In genomic region chr10:69274705-69275104, GRCm38 (mm10) we compare ENCODE assay signal across 17 mouse cellular contexts.
DNase-seq lines count a peak whose midpoint lies in the region; ATAC-seq and TF ChIP-seq lines count a peak whose summit lies in the region.
"Had no signal": no experiment of that assay in that cellular context is flagged by ENCODE, and none has a peak within 500 bp of the region (broad histone marks: within the 10 kb centered on the region; RNA-seq: fewer than 3 reads in every experiment).

No protein-coding gene starts in this region.

- no peak overlapping the region for H3K4me3 ChIP-seq in forebrain, embryonic 10.5 days
- no peak overlapping the region for H3K4me3 ChIP-seq in forebrain, embryonic 14.5 days (ENCODE audit: low read depth, low read length)
- H3K4me3 ChIP-seq in heart, postnatal 0 days (ENCODE audit: low read depth, low read length), result no peak overlapping the region
- no peak overlapping the region for H3K4me3 ChIP-seq in lung, postnatal 0 days (ENCODE audit: low read depth, low read length)
- no peak overlapping the region for H3K4me3 ChIP-seq in hindbrain, embryonic 13.5 days
- H3K4me3 ChIP-seq: embryonic facial prominence, embryonic 12.5 days; limb, embryonic 10.5 days; liver, embryonic 13.5 days; stomach, embryonic 15.5 days had no signal

- H3K27ac ChIP-seq in forebrain, embryonic 10.5 days, result 0 out of 2 replicates have a peak overlapping the region, but pooled peaks have one; percentile 53
- no peak overlapping the region for H3K27ac ChIP-seq in forebrain, embryonic 14.5 days (ENCODE audit: low read depth, low read length)
- peak overlapping the region; percentile 91 for H3K27ac ChIP-seq in heart, postnatal 0 days (ENCODE audit: low read depth)
- H3K27ac ChIP-seq in lung, postnatal 0 days (ENCODE audit: low read length), result 0 out of 2 replicates have a peak overlapping the region, but pooled peaks have one; percentile 4
- no peak overlapping the region for H3K27ac ChIP-seq in hindbrain, embryonic 13.5 days
- H3K27ac ChIP-seq: embryonic facial prominence, embryonic 12.5 days; limb, embryonic 10.5 days; liver, embryonic 13.5 days; stomach, embryonic 15.5 days had no signal

- peaks cover 19% of the 10 kb centered on the region for H3K4me1 ChIP-seq in forebrain, embryonic 10.5 days
- no peaks in the 10 kb centered on the region for H3K4me1 ChIP-seq in forebrain, embryonic 14.5 days (ENCODE audit: control insufficient read depth, insufficient read depth, low read length)
- H3K4me1 ChIP-seq in heart, postnatal 0 days (ENCODE audit: control insufficient read depth, insufficient read depth), result peaks cover 39% of the 10 kb centered on the region; the same call in 1 of the 2 replicates
- no peaks in the 10 kb centered on the region for H3K4me1 ChIP-seq in lung, postnatal 0 days (ENCODE audit: insufficient read depth, low read depth, low read length)
- H3K4me1 ChIP-seq in hindbrain, embryonic 13.5 days (replicated peaks), result no peaks in the 10 kb centered on the region
- H3K4me1 ChIP-seq: embryonic facial prominence, embryonic 12.5 days; liver, embryonic 13.5 days; stomach, embryonic 15.5 days had no signal

- no peak overlapping the region for H3K9ac ChIP-seq in forebrain, embryonic 14.5 days (ENCODE audit: low read length)
- H3K9ac ChIP-seq in heart, postnatal 0 days (replicated peaks; ENCODE audit: low read depth, low read length), result no peak overlapping the region
- no peak overlapping the region for H3K9ac ChIP-seq in lung, postnatal 0 days (replicated peaks; ENCODE audit: low read depth)
- no peak overlapping the region for H3K9ac ChIP-seq in hindbrain, embryonic 13.5 days
- H3K9ac ChIP-seq: embryonic facial prominence, embryonic 12.5 days; liver, embryonic 13.5 days; stomach, embryonic 15.5 days had no signal

- no peaks in the 10 kb centered on the region for H3K27me3 ChIP-seq in forebrain, embryonic 10.5 days (ENCODE audit: poor library complexity, severe bottlenecking)
- no peaks in the 10 kb centered on the region for H3K27me3 ChIP-seq in forebrain, embryonic 14.5 days (replicated peaks; ENCODE audit: control insufficient read depth, insufficient read depth, low read length)
- no peaks in the 10 kb centered on the region for H3K27me3 ChIP-seq in heart, postnatal 0 days (ENCODE audit: control insufficient read depth, insufficient read depth, low read length)
- no peaks in the 10 kb centered on the region for H3K27me3 ChIP-seq in lung, postnatal 0 days (replicated peaks; ENCODE audit: insufficient read depth, low read length)
- H3K27me3 ChIP-seq in hindbrain, embryonic 13.5 days, result no peaks in the 10 kb centered on the region
- H3K27me3 ChIP-seq: embryonic facial prominence, embryonic 12.5 days; liver, embryonic 13.5 days; stomach, embryonic 15.5 days had no signal

- peak; percentile 16; the same call in 1 of the 2 replicates for TF ChIP-seq EP300 in heart, postnatal 0 days (IDR thresholded peaks at IDR 0.05; ENCODE audit: low read depth)
- 0 out of 2 replicates have a peak, but pooled peaks have one; percentile 38 for TF ChIP-seq EP300 in lung, postnatal 0 days (IDR thresholded peaks at IDR 0.05)

- TF ChIP-seq CTCF in heart, postnatal 0 days (IDR thresholded peaks at IDR 0.05; ENCODE audit: low read depth), result no peak
- TF ChIP-seq CTCF in lung, postnatal 0 days (IDR thresholded peaks at IDR 0.05), result no peak

- H3K9me3 ChIP-seq in forebrain, embryonic 10.5 days, result peaks cover 10% of the 10 kb centered on the region; the same call in 1 of the 2 replicates
- no peaks in the 10 kb centered on the region for H3K9me3 ChIP-seq in forebrain, embryonic 14.5 days (replicated peaks; ENCODE audit: control insufficient read depth, low read length)
- H3K9me3 ChIP-seq in heart, postnatal 0 days (replicated peaks; ENCODE audit: control insufficient read depth, low read length), result no peaks in the 10 kb centered on the region
- no peaks in the 10 kb centered on the region for H3K9me3 ChIP-seq in lung, postnatal 0 days (ENCODE audit: low read length)
- no peaks in the 10 kb centered on the region for H3K9me3 ChIP-seq in hindbrain, embryonic 13.5 days
- H3K9me3 ChIP-seq: embryonic facial prominence, embryonic 12.5 days; limb, embryonic 10.5 days; liver, embryonic 13.5 days; stomach, embryonic 15.5 days had no signal

- peaks cover 49% of the 10 kb centered on the region for H3K36me3 ChIP-seq in forebrain, embryonic 10.5 days (replicated peaks)
- peaks cover 19% of the 10 kb centered on the region for H3K36me3 ChIP-seq in forebrain, embryonic 14.5 days (ENCODE audit: control insufficient read depth, insufficient read depth, low read length)
- peaks cover 55% of the 10 kb centered on the region for H3K36me3 ChIP-seq in heart, postnatal 0 days (replicated peaks; ENCODE audit: control insufficient read depth, insufficient read depth, low read length)
- peaks cover 18% of the 10 kb centered on the region; the same call in 1 of the 2 replicates for H3K36me3 ChIP-seq in lung, postnatal 0 days (ENCODE audit: insufficient read depth, low read length)
- H3K36me3 ChIP-seq in hindbrain, embryonic 13.5 days, result peaks cover 49% of the 10 kb centered on the region
- H3K36me3 ChIP-seq: G1E had no signal

- DNase-seq in forebrain, embryonic 10.5 days (ENCODE audit: extremely low spot score, low spot score), result no peak
- DNase-seq in forebrain, embryonic 14.5 days (ENCODE audit: low spot score), result no peak
- DNase-seq in heart, adult 9 months (ENCODE audit: low spot score in 2 of 2), result peak; percentile 52 to 69
- peak; percentile 80 for DNase-seq in heart, postnatal 0 days (ENCODE audit: low spot score)
- peak; percentile 61 for DNase-seq in lung, postnatal 0 days (ENCODE audit: low spot score)
- no peak for DNase-seq in cerebellum, adult 8-10 months
- no peak for DNase-seq in ovary, postnatal 10 days (ENCODE audit: low spot score)
- DNase-seq: cerebellum, postnatal 25 days; layer of hippocampus, postnatal 36 days; liver, embryonic 13.5 days had no signal

- ATAC-seq in forebrain, embryonic 14.5 days, result no peak
- peak; percentile 72 for ATAC-seq in heart, postnatal 0 days (ENCODE audit: insufficient read depth, low read depth)
- peak; percentile 63 for ATAC-seq in lung, postnatal 0 days
- no peak for ATAC-seq in hindbrain, embryonic 13.5 days (ENCODE audit: low FRiP score)
- ATAC-seq: CD4-positive, CD25-positive, alpha-beta regulatory T cell, adult 4 months; midbrain, embryonic 16.5 days had no signal

- H3K4me2 ChIP-seq in forebrain, embryonic 14.5 days (ENCODE audit: low read length), result no peak overlapping the region
- no peak overlapping the region for H3K4me2 ChIP-seq in heart, postnatal 0 days (ENCODE audit: low read depth, low read length)
- H3K4me2 ChIP-seq in lung, postnatal 0 days (replicated peaks; ENCODE audit: low read depth, low read length), result no peak overlapping the region
- H3K4me2 ChIP-seq in hindbrain, embryonic 13.5 days, result no peak overlapping the region
- H3K4me2 ChIP-seq: embryonic facial prominence, embryonic 12.5 days; liver, embryonic 13.5 days; stomach, embryonic 15.5 days had no signal

Comparison
In these comparisons a context has a peak if more than half of its experiments do, and no peak if none do; other contexts are left out.
1. H3K27ac ChIP-seq: peak in forebrain, embryonic 10.5 days (single experiment), heart, postnatal 0 days (single experiment) and lung, postnatal 0 days (single experiment); none in forebrain, embryonic 14.5 days (single experiment) and hindbrain, embryonic 13.5 days (single experiment).
2. DNase-seq: peak in heart, adult 9 months (2 of 2), heart, postnatal 0 days (single experiment) and lung, postnatal 0 days (single experiment); none in forebrain, embryonic 10.5 days (single experiment), forebrain, embryonic 14.5 days (single experiment), cerebellum, adult 8-10 months (single experiment) and ovary, postnatal 10 days (single experiment).
3. ATAC-seq: peak in heart, postnatal 0 days (single experiment) and lung, postnatal 0 days (single experiment); none in forebrain, embryonic 14.5 days (single experiment) and hindbrain, embryonic 13.5 days (single experiment).